Mouse (Mus musculus) adrenal gland, postnatal 14 days (tissue): ENCODE data around the gene Rgs16. TPM values are rescaled to one million over a fixed set of nuclear protein-coding genes. Genes with fewer than 3 reads are reported as not detected.

Source experiments
- DNase-seq: peaks from one replicate; pipeline ENCODE4 v3.0.0; 2021; ENCODE audit warnings: mixed read lengths
- total RNA-seq: library from RNA; stranded (reverse); gene quantifications from 2 replicates; pipeline ENCODE4 v1.2.3, GENCODE M21; 2021

Rgs16 gene
- total RNA-seq, 1 experiment from 2014 or later, result 2.9 TPM

GRCm38 (mm10) chr1:153721565-153722310 is 18.4 kb upstream of the Rgs16 start:
- DNase-seq, result peak; percentile 44

GRCm38 (mm10) chr1:153723426-153723825 is 16.7 kb upstream of the Rgs16 start:
- DNase-seq, result peak; percentile 6

DNA sequence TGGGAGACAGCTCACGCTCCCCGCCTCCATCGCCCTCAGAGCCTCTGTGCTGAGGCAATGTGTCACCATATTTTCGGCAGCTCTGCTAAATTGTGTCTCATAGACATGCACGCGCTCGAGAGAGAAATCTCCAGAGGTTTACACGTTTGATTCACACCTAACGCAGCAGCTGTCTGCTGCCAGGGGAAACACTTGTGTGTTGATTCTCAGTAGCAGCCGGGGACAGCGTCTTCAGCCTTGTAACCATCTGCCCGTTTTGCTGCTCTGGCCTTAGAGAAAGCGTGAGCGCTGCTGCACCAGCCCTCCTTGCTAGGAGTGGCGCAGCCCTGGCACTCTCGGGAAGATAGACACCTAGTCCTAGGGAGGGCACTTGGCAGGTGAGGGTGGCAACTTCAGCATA is 13.5 kb upstream of the Rgs16 start:
- DNase-seq, result peak; percentile 2

GRCm38 (mm10) chr1:153729806-153730205 is 10.3 kb upstream of the Rgs16 start:
- DNase-seq, result peak; percentile 4

- peak; percentile 50 for DNase-seq
Measured at GRCm38 (mm10) chr1:153730671-153731070, 9.5 kb upstream of the Rgs16 start.

DNA sequence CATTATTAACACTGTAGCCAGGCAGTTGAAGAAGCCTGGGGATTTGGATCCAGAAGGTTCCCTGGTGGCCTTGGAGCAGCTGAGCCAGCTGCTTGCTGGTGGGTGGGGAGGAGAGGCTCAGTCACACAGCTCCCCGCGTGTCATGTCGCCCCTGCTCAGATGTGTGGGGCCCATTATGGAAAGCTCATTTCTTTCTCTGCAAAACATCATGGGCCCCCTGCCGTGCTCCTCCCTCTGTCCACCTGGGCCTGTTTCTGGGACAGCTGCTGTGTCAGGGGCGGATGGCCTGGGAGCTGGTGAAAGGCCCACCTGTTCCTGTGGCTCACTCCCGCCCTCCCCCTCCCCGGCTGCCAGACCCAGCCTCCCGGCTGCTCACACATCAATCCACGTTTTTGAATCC is 7.0 kb upstream of the Rgs16 start:
- peak; percentile 6 for DNase-seq

GRCm38 (mm10) chr1:153734866-153735265 is 5.3 kb upstream of the Rgs16 start:
- DNase-seq, result peak; percentile 2

DNA sequence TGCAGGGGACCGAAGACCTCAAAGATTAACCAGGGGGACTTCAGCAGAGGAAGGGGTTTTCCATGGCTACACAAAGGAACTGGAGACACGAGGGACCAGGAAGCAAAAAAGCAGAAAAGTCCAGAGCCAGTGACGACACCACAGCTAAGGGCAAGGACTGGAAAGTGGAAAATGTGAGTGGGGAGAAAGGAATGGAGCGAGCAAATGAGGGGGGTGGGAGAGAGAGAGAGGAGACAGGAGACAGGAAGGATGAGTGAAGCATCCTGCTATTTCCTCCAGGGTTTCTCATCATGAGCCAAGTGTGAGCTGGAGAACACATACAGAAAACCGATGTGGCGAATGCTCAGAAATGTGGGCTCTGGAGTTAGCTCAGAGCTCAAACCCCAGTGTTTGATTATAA is 4.1 kb upstream of the Rgs16 start:
- DNase-seq, result no peak

DNA sequence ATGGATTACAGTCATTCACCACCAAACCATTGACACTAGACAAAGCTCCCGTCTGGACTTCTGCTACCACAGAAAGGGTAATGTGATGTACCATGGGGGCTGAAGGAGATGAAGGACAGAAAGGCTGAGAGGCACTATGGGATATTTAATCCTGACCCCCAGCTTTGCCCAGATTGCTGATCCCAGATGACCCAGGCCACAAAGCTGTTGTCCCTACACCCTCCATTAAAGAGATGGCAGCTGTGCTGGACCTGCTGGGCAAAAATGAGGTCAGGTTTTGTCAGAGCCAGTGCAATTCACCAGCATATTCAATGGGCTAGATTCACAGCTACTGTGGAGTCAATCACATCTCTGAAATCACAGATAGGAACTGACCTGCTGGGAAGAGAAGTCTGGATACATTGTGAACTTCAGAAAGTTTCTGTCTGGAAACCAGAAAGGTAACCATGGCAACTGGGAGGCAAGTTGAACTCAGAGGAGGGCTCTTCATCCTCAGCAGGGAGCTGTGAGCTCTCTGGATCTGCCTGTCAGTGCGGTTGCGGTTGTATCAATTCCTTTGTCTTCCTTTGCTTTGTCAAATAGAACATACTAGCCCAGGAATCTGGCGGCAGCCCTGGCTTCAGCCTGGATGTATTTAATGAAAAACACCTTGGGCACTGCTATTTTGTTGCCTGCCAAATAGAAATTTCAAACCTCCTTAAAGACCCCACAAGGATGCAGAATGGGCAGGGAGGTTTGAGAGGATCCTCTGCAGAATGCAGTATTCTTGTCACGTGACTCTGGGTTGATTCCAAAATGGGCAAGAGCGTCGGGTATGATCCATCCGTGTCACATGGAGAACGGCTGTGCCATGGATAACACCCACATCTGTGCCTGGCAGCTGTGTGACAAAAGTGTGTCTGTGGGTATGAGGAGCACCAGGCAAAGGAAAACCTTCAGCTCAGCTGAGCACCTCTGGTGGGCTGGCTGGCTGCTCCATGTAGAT is 2.8 kb upstream of the Rgs16 start:
- no peak for DNase-seq

DNA sequence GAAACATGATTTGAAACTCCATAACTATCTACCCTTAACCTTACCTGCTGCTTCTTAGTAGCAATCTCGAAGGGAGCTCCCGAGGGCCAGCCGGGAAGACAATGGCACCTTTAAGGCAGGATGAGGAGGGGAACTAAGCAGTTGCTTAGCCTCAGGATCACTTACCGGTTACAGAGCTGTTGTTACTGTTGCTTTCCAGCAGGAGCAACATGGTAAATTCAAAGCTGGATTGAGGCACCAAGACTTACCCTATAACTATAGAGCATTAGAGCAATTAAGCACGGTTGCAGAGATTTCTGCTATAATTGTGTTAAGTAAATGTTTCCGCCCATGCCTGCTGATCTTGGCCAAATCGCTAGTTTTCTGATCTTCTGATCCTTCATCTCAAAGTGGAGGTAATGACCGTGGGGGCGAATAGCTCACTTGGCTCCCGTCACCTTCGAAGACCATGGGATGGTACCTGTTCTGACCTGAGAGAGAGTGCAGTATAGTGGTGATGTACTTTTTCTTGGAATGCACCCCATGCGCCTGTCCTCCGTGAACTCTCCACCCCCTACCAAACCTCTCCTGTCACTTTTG is 623 bp upstream of the Rgs16 start:
- DNase-seq, result no peak

- DNase-seq, result no peak
Measured at GRCm38 (mm10) chr1:153740775-153741400, 739 bp downstream of the Rgs16 start.

DNA sequence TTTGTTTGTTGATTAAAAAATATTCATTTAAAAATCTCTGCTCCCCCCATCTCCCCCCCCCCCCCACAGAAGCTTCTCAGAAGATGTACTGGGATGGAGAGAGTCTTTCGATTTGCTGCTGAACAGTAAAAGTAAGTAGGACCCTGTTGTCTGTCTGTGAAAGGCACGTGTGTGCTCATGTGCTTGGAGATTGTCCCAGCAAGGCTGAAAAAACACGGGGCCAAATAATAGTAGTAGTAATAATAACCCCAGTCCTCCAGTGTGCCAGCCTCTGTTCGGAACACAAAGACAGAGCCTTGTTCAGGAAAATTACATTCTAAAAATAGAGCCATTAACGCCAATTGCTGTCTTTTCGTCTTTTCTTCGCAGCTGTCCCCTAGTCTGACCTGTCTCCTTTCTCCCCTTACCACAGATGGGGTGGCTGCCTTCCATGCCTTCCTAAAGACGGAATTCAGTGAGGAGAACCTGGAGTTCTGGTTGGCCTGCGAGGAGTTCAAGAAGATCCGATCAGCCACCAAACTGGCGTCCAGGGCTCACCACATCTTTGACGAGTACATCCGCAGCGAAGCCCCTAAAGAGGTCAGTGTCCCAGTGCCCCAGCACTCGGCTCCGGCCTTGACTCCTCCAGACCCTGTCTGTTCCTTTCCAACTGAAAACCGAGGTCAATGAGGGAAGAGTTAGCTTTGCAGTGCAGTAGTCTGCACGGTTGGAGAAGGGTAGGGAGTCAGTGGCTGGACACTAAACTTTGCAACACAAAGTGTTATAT is 1.6 kb downstream of the Rgs16 start:
- DNase-seq, result no peak

- DNase-seq, result peak; percentile 89
Measured at GRCm38 (mm10) chr1:153742374-153743155, 2.4 kb downstream of the Rgs16 start.

DNA sequence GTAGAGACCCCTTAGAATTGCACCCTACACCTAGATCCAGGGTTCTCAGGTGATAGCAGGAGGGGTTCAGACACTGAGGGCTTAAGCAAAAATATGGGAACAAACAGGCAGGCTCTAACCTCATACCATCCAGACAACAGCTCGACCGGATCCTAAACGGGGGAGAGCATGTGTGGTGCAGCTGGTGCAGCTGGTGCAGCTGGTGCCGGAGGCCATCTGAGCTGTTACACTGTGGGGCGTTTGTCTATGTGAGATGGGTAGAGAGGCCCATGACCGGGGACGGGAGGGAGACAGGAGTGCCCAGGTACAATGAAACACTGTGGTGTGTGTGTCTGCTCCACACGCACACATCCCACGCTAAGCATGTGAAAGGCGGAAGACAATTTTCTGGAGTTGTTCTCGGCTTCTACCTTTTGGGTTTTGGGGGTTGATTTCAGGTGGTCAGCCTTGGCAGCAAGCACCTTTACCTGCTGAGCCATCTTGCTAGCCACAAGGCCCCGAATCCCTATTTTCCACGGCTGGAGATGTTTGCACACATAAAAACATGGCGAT is 6.0 kb downstream of the Rgs16 start:
- DNase-seq, result no peak

DNA sequence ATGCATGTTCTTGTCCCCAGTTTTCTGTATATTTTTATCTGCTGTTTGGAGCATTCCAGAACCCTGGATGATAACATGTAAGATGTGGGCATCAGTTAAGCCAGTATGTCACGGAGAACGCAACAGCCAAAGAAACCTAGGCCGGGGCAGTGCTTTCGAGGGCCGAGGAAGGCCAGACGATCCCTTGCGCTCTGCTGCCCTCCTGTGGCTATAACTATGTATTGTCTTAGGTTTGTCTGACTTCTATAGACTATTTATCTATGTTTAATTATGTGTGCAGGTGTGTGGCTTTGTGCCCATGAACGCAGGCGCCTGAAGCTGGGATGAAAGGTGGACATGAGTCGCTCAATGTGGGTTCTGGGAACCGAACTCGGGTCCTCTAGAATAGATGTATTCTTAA is 6.6 kb downstream of the Rgs16 start:
- DNase-seq, result peak; percentile 87

- DNase-seq, result peak; percentile 42
Measured at GRCm38 (mm10) chr1:153747861-153748530, 7.8 kb downstream of the Rgs16 start.

DNA sequence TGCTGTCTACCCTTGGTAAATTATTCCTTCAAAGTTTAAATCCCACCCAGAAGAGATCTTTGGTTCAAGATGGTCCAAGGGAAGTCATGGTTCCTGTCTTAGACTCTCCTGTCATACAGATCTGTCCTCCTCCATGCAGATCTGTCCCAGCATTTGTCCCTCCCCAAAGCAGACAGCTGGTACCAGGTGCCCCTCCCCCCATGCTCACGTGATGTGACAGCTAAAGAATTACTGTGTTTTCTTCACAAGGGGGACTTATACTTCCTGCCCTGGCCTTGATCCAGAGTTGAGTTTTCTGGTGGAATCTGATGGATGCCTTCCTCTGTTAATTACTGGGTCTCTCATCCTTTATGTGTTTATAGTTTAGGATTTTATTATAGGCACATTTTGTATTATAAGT is 8.4 kb downstream of the Rgs16 start:
- DNase-seq, result peak; percentile 91

- DNase-seq, result peak; percentile 83
Measured at GRCm38 (mm10) chr1:153749211-153749801, 9.2 kb downstream of the Rgs16 start, which contains the start of gene Rnasel. Gene Rnasel, plus strand, starts transcription at chr1:153749426.

- no peak for DNase-seq
Measured at GRCm38 (mm10) chr1:153750054-153750453, 9.9 kb downstream of the Rgs16 start.
